Mouse (Mus musculus) telencephalon, adult 2 months (tissue): Measurements from ENCODE around the gene Plvap.

Source experiments
- DNase-seq: peaks from one replicate; pipeline ENCODE4 v3.0.0-alpha.2; 2011; ENCODE audit warnings: low read depth, low spot score

The Plvap gene

GRCm38 (mm10) chr8:71487691-71488445, 23.7 kb downstream of the Plvap start, which contains the start of gene Gtpbp3:
Gene Gtpbp3 (plus strand): TSS chr8:71488103.
- peak; percentile 68 for DNase-seq

- no peak for DNase-seq
Measured at GRCm38 (mm10) chr8:71486136-71486529, 25.4 kb downstream of the Plvap start.

GRCm38 (mm10) chr8:71485142-71486135, 26.1 kb downstream of the Plvap start, which contains the start of gene Ano8:
Gene Ano8 (minus strand): TSS chr8:71485963.
- DNase-seq = peak; percentile 88

GRCm38 (mm10) chr8:71484736-71485135, 26.8 kb downstream of the Plvap start:
- DNase-seq = no peak

- no peak for DNase-seq
Measured at GRCm38 (mm10) chr8:71483932-71484331, 27.6 kb downstream of the Plvap start.

GRCm38 (mm10) chr8:71478943-71479342, 32.6 kb downstream of the Plvap start:
- DNase-seq = no peak

GRCm38 (mm10) chr8:71477196-71477845, 34.2 kb downstream of the Plvap start:
- no peak for DNase-seq

GRCm38 (mm10) chr8:71476099-71476940, 35.2 kb downstream of the Plvap start:
- no peak for DNase-seq

- no peak for DNase-seq
Measured at GRCm38 (mm10) chr8:71475702-71476075, 35.9 kb downstream of the Plvap start.

- DNase-seq = no peak
Measured at GRCm38 (mm10) chr8:71474785-71475701, 36.5 kb downstream of the Plvap start.

GRCm38 (mm10) chr8:71474344-71474743, 37.2 kb downstream of the Plvap start:
- DNase-seq = no peak

- no peak for DNase-seq
Measured at GRCm38 (mm10) chr8:71472601-71473386, 38.8 kb downstream of the Plvap start.

GRCm38 (mm10) chr8:71471861-71472260, 39.7 kb downstream of the Plvap start:
- DNase-seq = no peak

- no peak for DNase-seq
Measured at GRCm38 (mm10) chr8:71470913-71471255, 40.7 kb downstream of the Plvap start.

- DNase-seq = no peak
Measured at GRCm38 (mm10) chr8:71470146-71470912, 41.2 kb downstream of the Plvap start.

- DNase-seq = no peak
Measured at GRCm38 (mm10) chr8:71469411-71469810, 42.1 kb downstream of the Plvap start.

- peak; percentile 99 for DNase-seq
Measured at GRCm38 (mm10) chr8:71468916-71469315, 42.6 kb downstream of the Plvap start, which contains the start of gene Dda1. Gene Dda1 (plus strand): TSS chr8:71469199.

- DNase-seq = no peak
Measured at GRCm38 (mm10) chr8:71468001-71468400, 43.6 kb downstream of the Plvap start.
